12 mouse cellular contexts compared by ENCODE assay signal in genomic region chr4:63033724-63034123, GRCm38 (mm10).
A peak's percentile ranks its signal among the peaks of the same experiment; 100 is the strongest.
DNase-seq lines count a peak whose midpoint lies in the region; ATAC-seq and TF ChIP-seq lines count a peak whose summit lies in the region.
"Had no signal": no experiment of that assay in that cellular context is flagged by ENCODE, and none has a peak within 500 bp of the region (broad histone marks: within the 10 kb centered on the region; RNA-seq: fewer than 3 reads in every experiment).

No protein-coding gene starts in this region.

- no peak for ATAC-seq in intestine, embryonic 14.5 days (replicated peaks; ENCODE audit: low FRiP score, low TSS enrichment, low read depth)
- ATAC-seq in intestine, postnatal 0 days, result no peak
- no peak for ATAC-seq in embryonic facial prominence, embryonic 14.5 days (ENCODE audit: low read depth)
- peak; percentile 38; the same call in 1 of the 2 replicates for ATAC-seq in midbrain, embryonic 13.5 days
- ATAC-seq: inflammation-experienced regulatory T-cells, adult 6 months had no signal

- no peaks in the 10 kb centered on the region for H3K27me3 ChIP-seq in intestine, embryonic 14.5 days (replicated peaks; ENCODE audit: control insufficient read depth, insufficient read depth, low read length)
- H3K27me3 ChIP-seq in intestine, postnatal 0 days (replicated peaks; ENCODE audit: control insufficient read depth, insufficient read depth, low read length), result no peaks in the 10 kb centered on the region
- H3K27me3 ChIP-seq in ES-Bruce4 (ENCODE audit: control insufficient read depth, insufficient read depth, low read length, poor library complexity, severe bottlenecking), result no peaks in the 10 kb centered on the region
- H3K27me3 ChIP-seq in embryonic facial prominence, embryonic 14.5 days (replicated peaks; ENCODE audit: control insufficient read depth, insufficient read depth, low read length), result no peaks in the 10 kb centered on the region
- no peaks in the 10 kb centered on the region for H3K27me3 ChIP-seq in midbrain, embryonic 13.5 days

- no peaks in the 10 kb centered on the region for H3K9me3 ChIP-seq in intestine, embryonic 14.5 days (ENCODE audit: control insufficient read depth, low read length)
- no peaks in the 10 kb centered on the region for H3K9me3 ChIP-seq in intestine, postnatal 0 days (ENCODE audit: control insufficient read depth)
- no peaks in the 10 kb centered on the region for H3K9me3 ChIP-seq in ES-Bruce4 (replicated peaks; ENCODE audit: control insufficient read depth, insufficient read depth, low read length, poor library complexity, severe bottlenecking)
- no peaks in the 10 kb centered on the region for H3K9me3 ChIP-seq in embryonic facial prominence, embryonic 14.5 days (ENCODE audit: control insufficient read depth, low read length)
- H3K9me3 ChIP-seq in midbrain, embryonic 13.5 days, result no peaks in the 10 kb centered on the region

- 58% methylated on average over 5 of the region's 5 CpGs for WGBS in intestine, embryonic 14.5 days
- WGBS in intestine, postnatal 0 days, result 52% methylated on average over 5 of the region's 5 CpGs
- WGBS in embryonic facial prominence, embryonic 14.5 days, result 43% methylated on average over 5 of the region's 5 CpGs
- WGBS in midbrain, embryonic 13.5 days, result 20% methylated on average over 5 of the region's 5 CpGs

- H3K4me1 ChIP-seq in intestine, embryonic 14.5 days (replicated peaks; ENCODE audit: control insufficient read depth, insufficient read depth, low read length), result peaks cover 19% of the 10 kb centered on the region
- H3K4me1 ChIP-seq in intestine, postnatal 0 days (replicated peaks; ENCODE audit: control insufficient read depth, insufficient read depth, low read length), result peaks cover 8% of the 10 kb centered on the region
- H3K4me1 ChIP-seq in ES-Bruce4 (ENCODE audit: control insufficient read depth, insufficient read depth, low read length), result peaks cover 8% of the 10 kb centered on the region
- H3K4me1 ChIP-seq in embryonic facial prominence, embryonic 14.5 days (ENCODE audit: control insufficient read depth, insufficient read depth, low read length), result peaks cover 18% of the 10 kb centered on the region
- peaks cover 38% of the 10 kb centered on the region for H3K4me1 ChIP-seq in midbrain, embryonic 13.5 days (replicated peaks)

- TF ChIP-seq CTCF in intestine, postnatal 0 days (IDR thresholded peaks at IDR 0.05; ENCODE audit: low read depth), result no peak
- no peak for TF ChIP-seq CTCF in ES-Bruce4 (IDR thresholded peaks at IDR 0.05; ENCODE audit: low read depth, low read length)

- TF ChIP-seq EP300 in ES-Bruce4 (IDR thresholded peaks at IDR 0.05; ENCODE audit: insufficient read depth, low read depth, low read length), result peak; percentile 64; the same call in 1 of the 2 replicates

- no peak overlapping the region for H3K4me2 ChIP-seq in intestine, embryonic 14.5 days (ENCODE audit: low read length)
- H3K4me2 ChIP-seq in intestine, postnatal 0 days (replicated peaks; ENCODE audit: low read depth), result no peak overlapping the region
- no peak overlapping the region for H3K4me2 ChIP-seq in embryonic facial prominence, embryonic 14.5 days (ENCODE audit: low read depth, low read length)
- no peak overlapping the region for H3K4me2 ChIP-seq in midbrain, embryonic 13.5 days (replicated peaks)

- peak overlapping the region; percentile 59; the same call in 1 of the 2 replicates for H3K27ac ChIP-seq in intestine, embryonic 14.5 days (ENCODE audit: low read depth)
- H3K27ac ChIP-seq in intestine, postnatal 0 days (ENCODE audit: low read depth, low read length), result no peak overlapping the region
- H3K27ac ChIP-seq in ES-Bruce4 (ENCODE audit: insufficient read depth, low read length), result no peak overlapping the region
- peak overlapping the region; percentile 57; the same call in 1 of the 2 replicates for H3K27ac ChIP-seq in embryonic facial prominence, embryonic 14.5 days (replicated peaks; ENCODE audit: low read depth, low read length)
- H3K27ac ChIP-seq in midbrain, embryonic 13.5 days, result no peak overlapping the region
- H3K27ac ChIP-seq: liver, embryonic 14.5 days had no signal

- 0 out of 2 replicates have a peak, but pooled peaks cover 8% of the 10 kb centered on the region for H3K36me3 ChIP-seq in intestine, embryonic 14.5 days (ENCODE audit: control insufficient read depth, insufficient read depth, low read length)
- H3K36me3 ChIP-seq in intestine, postnatal 0 days (ENCODE audit: control insufficient read depth, insufficient read depth), result no peaks in the 10 kb centered on the region
- no peaks in the 10 kb centered on the region for H3K36me3 ChIP-seq in ES-Bruce4 (ENCODE audit: control insufficient read depth, insufficient read depth, low read length, poor library complexity, severe bottlenecking)
- H3K36me3 ChIP-seq in embryonic facial prominence, embryonic 14.5 days (ENCODE audit: control insufficient read depth, insufficient read depth, low read length), result 0 out of 2 replicates have a peak, but pooled peaks cover 5% of the 10 kb centered on the region
- H3K36me3 ChIP-seq in midbrain, embryonic 13.5 days, result no peaks in the 10 kb centered on the region; the same call in 1 of the 2 replicates

- TF ChIP-seq POLR2A in ES-Bruce4 (IDR thresholded peaks at IDR 0.05; ENCODE audit: insufficient read depth, low read length), result no peak

- H3K4me3 ChIP-seq in intestine, embryonic 14.5 days (ENCODE audit: low read depth, low read length), result no peak overlapping the region
- no peak overlapping the region for H3K4me3 ChIP-seq in intestine, postnatal 0 days (ENCODE audit: low read depth, low read length)
- no peak overlapping the region for H3K4me3 ChIP-seq in ES-Bruce4 (ENCODE audit: low read depth, low read length)
- no peak overlapping the region for H3K4me3 ChIP-seq in embryonic facial prominence, embryonic 14.5 days (ENCODE audit: low read depth, low read length)
- H3K4me3 ChIP-seq in midbrain, embryonic 13.5 days (replicated peaks), result no peak overlapping the region

- no peak for DNase-seq in intestine, embryonic 14.5 days (ENCODE audit: low spot score)
- DNase-seq in embryonic facial prominence, embryonic 14.5 days (ENCODE audit: low spot score), result no peak
- no peak for DNase-seq in heart, adult 11 months
- DNase-seq in cerebellum, postnatal 25 days, result no peak
- DNase-seq: cerebellum, adult 9-10 months; gastrocnemius, postnatal 36 days; thymus, adult 18-20 months had no signal

- H3K9ac ChIP-seq in intestine, embryonic 14.5 days (ENCODE audit: low read length), result no peak overlapping the region
- no peak overlapping the region for H3K9ac ChIP-seq in intestine, postnatal 0 days (ENCODE audit: low read depth, low read length)
- no peak overlapping the region for H3K9ac ChIP-seq in ES-Bruce4 (ENCODE audit: low read depth, poor library complexity, severe bottlenecking)
- no peak overlapping the region for H3K9ac ChIP-seq in embryonic facial prominence, embryonic 14.5 days (ENCODE audit: low read depth, low read length)
- no peak overlapping the region for H3K9ac ChIP-seq in midbrain, embryonic 13.5 days (replicated peaks)
- H3K9ac ChIP-seq: liver, embryonic 14.5 days had no signal

Comparison
In these comparisons a context has a peak if more than half of its experiments do, and no peak if none do; other contexts are left out.
1. H3K27ac ChIP-seq: peak in intestine, embryonic 14.5 days (single experiment) and embryonic facial prominence, embryonic 14.5 days (single experiment); none in intestine, postnatal 0 days (single experiment), ES-Bruce4 (single experiment) and midbrain, embryonic 13.5 days (single experiment).